Mouse (Mus musculus): ENCODE data around the gene Ccdc51. TPM values are rescaled to one million over a fixed set of nuclear protein-coding genes. Genes with fewer than 3 reads are reported as not detected.

Ccdc51 gene
- polyA plus RNA-seq, 1 experiment: 5.1 TPM

GRCm38 (mm10) chr9:109107341-109107740 is 25.0 kb downstream of the Ccdc51 start:
- H3K4me1 ChIP-seq (ENCODE audit: control insufficient read depth, insufficient read depth, insufficient read length): no peaks in the 10 kb centered on the region
- no peak overlapping the region for H3K4me3 ChIP-seq (ENCODE audit: extremely low read depth, insufficient read depth, insufficient read length)
- H3K27ac ChIP-seq (ENCODE audit: insufficient read depth, low read length): no peak overlapping the region
- no peak for DNase-seq (ENCODE audit: low read depth in 1 of 2, low spot score in 2 of 2)
- no peaks in the 10 kb centered on the region for H3K27me3 ChIP-seq (ENCODE audit: control insufficient read depth, insufficient read depth, low read length)
- no peaks in the 10 kb centered on the region for H3K36me3 ChIP-seq (ENCODE audit: control insufficient read depth, insufficient read depth, low read length)
- TF ChIP-seq CTCF (IDR thresholded peaks at IDR 0.05; ENCODE audit: extremely low read depth, insufficient read depth, insufficient read length, insufficient replicate concordance) (no peak), POLR2A (IDR thresholded peaks at IDR 0.05; ENCODE audit: low read depth, low read length) (no peak)
- 75% methylated on average over 6 of the region's 6 CpGs for WGBS

- no peak for DNase-seq (ENCODE audit: low read depth in 1 of 2, low spot score in 2 of 2)
- 92% methylated on average over 11 of the region's 11 CpGs for WGBS
- Histone ChIP-seq H3K27ac (ENCODE audit: insufficient read depth, low read length) (no peak overlapping the region), H3K4me1 (ENCODE audit: control insufficient read depth, insufficient read depth, insufficient read length) (no peaks in the 10 kb centered on the region), H3K36me3 (ENCODE audit: control insufficient read depth, insufficient read depth, low read length) (no peaks in the 10 kb centered on the region), H3K27me3 (ENCODE audit: control insufficient read depth, insufficient read depth, low read length) (no peaks in the 10 kb centered on the region), H3K4me3 (ENCODE audit: extremely low read depth, insufficient read depth, insufficient read length) (no peak overlapping the region)
- TF ChIP-seq POLR2A (IDR thresholded peaks at IDR 0.05; ENCODE audit: low read depth, low read length) (no peak), CTCF (IDR thresholded peaks at IDR 0.05; ENCODE audit: extremely low read depth, insufficient read depth, insufficient read length, insufficient replicate concordance) (no peak)
These were observed 27.9 kb downstream of the Ccdc51 start for GRCm38 (mm10) chr9:109110240-109110639.

DNA sequence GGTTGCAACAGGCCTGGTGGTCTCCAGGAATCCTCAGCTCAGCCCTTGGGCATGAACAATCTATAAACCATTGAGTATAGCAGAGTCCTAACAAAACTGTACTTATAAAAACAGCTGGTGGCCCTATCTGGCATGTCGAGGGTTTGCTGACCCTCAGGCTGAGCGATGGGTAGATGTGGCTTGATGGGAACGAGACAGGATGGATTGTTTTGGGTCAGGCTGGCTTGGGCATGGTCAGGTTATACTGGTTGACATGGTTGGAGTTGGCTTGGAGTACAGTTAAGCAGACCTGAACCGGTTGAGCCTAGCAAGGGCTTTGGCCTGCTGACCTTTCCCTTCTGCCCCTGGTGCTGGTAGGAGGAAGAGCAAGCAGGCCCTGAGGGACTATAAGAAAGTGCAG is 28.8 kb downstream of the Ccdc51 start:
- 84% methylated on average over 4 of the region's 4 CpGs for WGBS
- no peaks in the 10 kb centered on the region for H3K27me3 ChIP-seq (ENCODE audit: control insufficient read depth, insufficient read depth, low read length)
- no peak overlapping the region for H3K4me3 ChIP-seq (ENCODE audit: extremely low read depth, insufficient read depth, insufficient read length)
- DNase-seq (ENCODE audit: low read depth in 1 of 2, low spot score in 2 of 2): peak in 1 of 2 experiments; percentile 1
- H3K4me1 ChIP-seq (ENCODE audit: control insufficient read depth, insufficient read depth, insufficient read length): no peaks in the 10 kb centered on the region
- TF ChIP-seq CTCF (IDR thresholded peaks at IDR 0.05; ENCODE audit: extremely low read depth, insufficient read depth, insufficient read length, insufficient replicate concordance) (no peak), POLR2A (IDR thresholded peaks at IDR 0.05; ENCODE audit: low read depth, low read length) (no peak)
- H3K36me3 ChIP-seq (ENCODE audit: control insufficient read depth, insufficient read depth, low read length): no peaks in the 10 kb centered on the region
- no peak overlapping the region for H3K27ac ChIP-seq (ENCODE audit: insufficient read depth, low read length)

- TF ChIP-seq POLR2A (IDR thresholded peaks at IDR 0.05; ENCODE audit: low read depth, low read length) (no peak), CTCF (IDR thresholded peaks at IDR 0.05; ENCODE audit: extremely low read depth, insufficient read depth, insufficient read length, insufficient replicate concordance) (no peak)
- no peaks in the 10 kb centered on the region for H3K4me1 ChIP-seq (ENCODE audit: control insufficient read depth, insufficient read depth, insufficient read length)
- no peak overlapping the region for H3K4me3 ChIP-seq (ENCODE audit: extremely low read depth, insufficient read depth, insufficient read length)
- 96% methylated on average over 9 of the region's 9 CpGs for WGBS
- peak in 1 of 2 experiments; percentile 1 for DNase-seq (ENCODE audit: low read depth in 1 of 2, low spot score in 2 of 2)
- no peaks in the 10 kb centered on the region for H3K36me3 ChIP-seq (ENCODE audit: control insufficient read depth, insufficient read depth, low read length)
- H3K27ac ChIP-seq (ENCODE audit: insufficient read depth, low read length): no peak overlapping the region
- H3K27me3 ChIP-seq (ENCODE audit: control insufficient read depth, insufficient read depth, low read length): no peaks in the 10 kb centered on the region
These were observed 29.3 kb downstream of the Ccdc51 start for GRCm38 (mm10) chr9:109111591-109111990.

DNA sequence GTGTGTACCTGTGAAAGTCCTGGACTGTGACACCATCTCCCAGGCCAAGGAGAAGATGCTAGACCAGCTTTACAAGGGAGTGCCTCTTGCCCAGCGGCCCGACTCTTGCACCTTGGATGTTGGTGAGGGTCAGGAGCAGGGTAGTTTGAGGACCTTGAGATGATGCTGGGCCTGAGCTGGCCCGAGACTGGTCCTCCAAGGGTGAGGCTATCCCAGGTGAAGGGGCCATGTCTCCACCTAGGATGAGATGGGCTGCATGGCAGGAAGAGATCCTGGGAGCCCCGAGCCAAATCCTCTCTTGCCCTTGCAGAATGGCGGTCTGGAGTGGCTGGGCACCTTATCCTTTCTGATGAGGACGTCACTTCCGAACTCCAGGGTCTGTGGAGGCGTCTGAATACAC is 31.0 kb downstream of the Ccdc51 start:
- peaks cover 5% of the 10 kb centered on the region; the same call in 1 of the 2 replicates for H3K4me1 ChIP-seq (ENCODE audit: control insufficient read depth, insufficient read depth, insufficient read length)
- no peak overlapping the region for H3K4me3 ChIP-seq (ENCODE audit: extremely low read depth, insufficient read depth, insufficient read length)
- 84% methylated on average over 8 of the region's 8 CpGs for WGBS
- TF ChIP-seq POLR2A (IDR thresholded peaks at IDR 0.05; ENCODE audit: low read depth, low read length): no peak
- TF ChIP-seq CTCF (IDR thresholded peaks at IDR 0.05; ENCODE audit: extremely low read depth, insufficient read depth, insufficient read length, insufficient replicate concordance): no peak
- H3K36me3 ChIP-seq (ENCODE audit: control insufficient read depth, insufficient read depth, low read length): no peaks in the 10 kb centered on the region
- no peak for DNase-seq (ENCODE audit: low read depth in 1 of 2, low spot score in 2 of 2)
- no peak overlapping the region for H3K27ac ChIP-seq (ENCODE audit: insufficient read depth, low read length)
- no peaks in the 10 kb centered on the region for H3K27me3 ChIP-seq (ENCODE audit: control insufficient read depth, insufficient read depth, low read length)

DNA sequence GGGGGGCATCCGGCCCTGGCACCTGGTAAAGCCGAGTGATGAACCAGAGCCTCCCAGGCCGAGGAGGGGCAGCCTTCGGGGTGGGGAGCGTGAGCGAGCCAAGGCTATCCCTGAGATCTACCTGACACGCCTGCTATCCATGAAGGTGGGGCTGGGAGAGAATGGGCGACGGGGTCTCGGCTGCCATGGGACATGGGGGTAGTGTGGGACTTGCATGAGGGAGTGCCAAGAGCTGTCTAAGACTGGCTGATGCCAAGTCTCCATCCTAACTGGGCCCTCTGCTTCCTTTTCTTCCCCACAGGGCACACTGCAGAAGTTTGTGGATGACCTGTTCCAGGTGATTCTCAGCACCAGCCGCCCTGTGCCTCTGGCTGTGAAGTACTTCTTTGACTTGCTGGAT is 32.0 kb downstream of the Ccdc51 start:
- WGBS: 94% methylated on average over 11 of the region's 11 CpGs
- DNase-seq (ENCODE audit: low read depth in 1 of 2, low spot score in 2 of 2): no peak
- no peak overlapping the region for H3K27ac ChIP-seq (ENCODE audit: insufficient read depth, low read length)
- H3K4me3 ChIP-seq (ENCODE audit: extremely low read depth, insufficient read depth, insufficient read length): no peak overlapping the region
- H3K27me3 ChIP-seq (ENCODE audit: control insufficient read depth, insufficient read depth, low read length): no peaks in the 10 kb centered on the region
- TF ChIP-seq CTCF (IDR thresholded peaks at IDR 0.05; ENCODE audit: extremely low read depth, insufficient read depth, insufficient read length, insufficient replicate concordance): no peak
- TF ChIP-seq POLR2A (IDR thresholded peaks at IDR 0.05; ENCODE audit: low read depth, low read length): no peak
- no peaks in the 10 kb centered on the region for H3K36me3 ChIP-seq (ENCODE audit: control insufficient read depth, insufficient read depth, low read length)
- H3K4me1 ChIP-seq (ENCODE audit: control insufficient read depth, insufficient read depth, insufficient read length): peaks cover 6% of the 10 kb centered on the region; the same call in 1 of the 2 replicates

GRCm38 (mm10) chr9:109114871-109115270 is 32.6 kb downstream of the Ccdc51 start:
- WGBS: 94% methylated on average over 7 of the region's 7 CpGs
- no peak overlapping the region for H3K4me3 ChIP-seq (ENCODE audit: extremely low read depth, insufficient read depth, insufficient read length)
- H3K27me3 ChIP-seq (ENCODE audit: control insufficient read depth, insufficient read depth, low read length): no peaks in the 10 kb centered on the region
- no peak overlapping the region for H3K27ac ChIP-seq (ENCODE audit: insufficient read depth, low read length)
- H3K36me3 ChIP-seq (ENCODE audit: control insufficient read depth, insufficient read depth, low read length): no peaks in the 10 kb centered on the region
- peaks cover 6% of the 10 kb centered on the region; the same call in 1 of the 2 replicates for H3K4me1 ChIP-seq (ENCODE audit: control insufficient read depth, insufficient read depth, insufficient read length)
- DNase-seq (ENCODE audit: low read depth in 1 of 2, low spot score in 2 of 2): no peak
- TF ChIP-seq CTCF (IDR thresholded peaks at IDR 0.05; ENCODE audit: extremely low read depth, insufficient read depth, insufficient read length, insufficient replicate concordance) (no peak), POLR2A (IDR thresholded peaks at IDR 0.05; ENCODE audit: low read depth, low read length) (no peak)

Data from spleen, adult 2 months (tissue).